Mouse (Mus musculus) erythroblast, embryonic 14.5 days (primary cell): Measurements from ENCODE around the gene Adamts7. TPM values are rescaled to one million over a fixed set of nuclear protein-coding genes. Genes with fewer than 3 reads are reported as not detected.

Experiments
- H3K27me3 ChIP-seq: 2 replicates; pipeline ENCODE4 v1.6.1; 2012; ENCODE audit warnings: inconsistent platforms; ENCODE audit not compliant: control insufficient read depth
- H3K36me3 ChIP-seq: 2 replicates; pipeline ENCODE4 v1.6.1; 2012; ENCODE audit warnings: mild to moderate bottlenecking, inconsistent platforms; ENCODE audit not compliant: control insufficient read depth
- H3K4me1 ChIP-seq: 2 replicates; pipeline ENCODE4 v1.6.1; 2012; ENCODE audit warnings: inconsistent platforms; ENCODE audit not compliant: control insufficient read depth
- H3K4me3 ChIP-seq: replicated peaks from 2 replicates; pipeline ENCODE3; 2012; ENCODE audit warnings: moderate library complexity, mild to moderate bottlenecking, inconsistent platforms
- H3K9me3 ChIP-seq: 2 replicates; pipeline ENCODE4 v1.6.1; 2012; ENCODE audit warnings: low read length, inconsistent platforms, mixed read lengths; ENCODE audit not compliant: control insufficient read depth
- GATA1 ChIP-seq: IDR thresholded peaks from 2 replicates; pipeline ENCODE4 v1.6.1; 2012; ENCODE audit warnings: low read length, inconsistent platforms, mixed read lengths
- TAL1 ChIP-seq: IDR thresholded peaks from 3 replicates; pipeline ENCODE4 v1.6.1; 2012; ENCODE audit warnings: low read length, inconsistent platforms, mixed read lengths
- polyA plus RNA-seq: library from polyadenylated mRNA; stranded (reverse); fragments of >175 nt; gene quantifications from 2 replicates; pipeline ENCODE4 v1.2.3, GENCODE M21; 2012

Adamts7 gene
- polyA plus RNA-seq, 1 experiment, result 0.01 TPM

DNA sequence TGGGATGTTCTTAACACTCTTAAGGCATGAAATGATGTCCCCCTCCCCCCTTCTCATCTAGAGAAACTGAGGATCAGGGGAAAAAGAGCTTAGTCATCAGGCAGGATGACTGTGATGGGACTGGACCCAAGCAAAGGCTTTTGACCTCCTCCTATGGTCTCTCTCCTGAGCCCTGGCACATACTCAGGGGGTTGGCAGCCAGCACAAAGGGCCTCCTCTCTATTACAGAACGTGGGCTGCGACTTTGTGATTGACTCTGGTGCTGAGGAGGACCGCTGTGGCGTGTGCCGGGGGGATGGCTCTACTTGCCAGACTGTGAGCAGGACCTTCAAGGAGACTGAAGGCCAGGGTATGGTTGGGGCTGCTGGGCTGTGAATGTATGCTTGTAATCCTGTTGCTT lies 26.5 kb downstream of the Adamts7 start:
- no peaks in the 10 kb centered on the region for H3K4me1 ChIP-seq
- H3K27me3 ChIP-seq, result no peaks in the 10 kb centered on the region
- TF ChIP-seq GATA1 (no peak), TAL1 (no peak)
- H3K4me3 ChIP-seq, result no peak overlapping the region
- no peaks in the 10 kb centered on the region for H3K9me3 ChIP-seq
- H3K36me3 ChIP-seq, result no peaks in the 10 kb centered on the region

GRCm38 (mm10) chr9:90195000-90195399 lies 32.1 kb downstream of the Adamts7 start:
- Histone ChIP-seq H3K9me3 (no peaks in the 10 kb centered on the region), H3K27me3 (no peaks in the 10 kb centered on the region), H3K4me3 (no peak overlapping the region), H3K36me3 (0 out of 2 replicates have a peak, but pooled peaks cover 2% of the 10 kb centered on the region), H3K4me1 (peaks cover 4% of the 10 kb centered on the region)
- TF ChIP-seq GATA1 (no peak), TAL1 (no peak)

DNA sequence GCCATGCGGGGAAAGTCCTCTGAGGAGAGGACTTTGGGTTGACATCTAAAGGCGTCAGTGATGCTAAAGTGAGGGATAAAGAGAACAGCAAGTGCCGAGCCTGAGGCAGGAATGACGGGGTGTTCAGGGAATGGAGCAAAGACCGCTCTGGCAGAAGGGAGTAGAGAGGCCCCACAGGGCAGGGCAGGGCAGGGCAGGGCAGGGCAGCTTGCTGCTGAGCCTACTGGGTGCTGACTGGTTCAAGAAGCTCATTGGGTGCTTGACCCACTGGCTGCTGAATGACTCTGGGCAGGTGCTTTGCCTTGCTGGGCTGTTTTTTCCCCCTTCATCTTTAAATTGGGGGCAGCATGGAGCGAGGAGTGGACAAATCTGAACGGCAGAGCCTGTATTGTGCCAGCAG lies 33.4 kb downstream of the Adamts7 start:
- TF ChIP-seq GATA1 (no peak), TAL1 (no peak)
- peaks cover 4% of the 10 kb centered on the region for H3K4me1 ChIP-seq
- H3K36me3 ChIP-seq, result peaks cover 12% of the 10 kb centered on the region
- no peaks in the 10 kb centered on the region for H3K27me3 ChIP-seq
- H3K4me3 ChIP-seq, result no peak overlapping the region
- no peaks in the 10 kb centered on the region for H3K9me3 ChIP-seq

GRCm38 (mm10) chr9:90197116-90197665 lies 34.3 kb downstream of the Adamts7 start:
- TF ChIP-seq TAL1, result no peak
- TF ChIP-seq GATA1, result no peak
- Histone ChIP-seq H3K36me3 (peaks cover 21% of the 10 kb centered on the region), H3K4me3 (no peak overlapping the region), H3K9me3 (no peaks in the 10 kb centered on the region), H3K27me3 (no peaks in the 10 kb centered on the region), H3K4me1 (peaks cover 4% of the 10 kb centered on the region)

DNA sequence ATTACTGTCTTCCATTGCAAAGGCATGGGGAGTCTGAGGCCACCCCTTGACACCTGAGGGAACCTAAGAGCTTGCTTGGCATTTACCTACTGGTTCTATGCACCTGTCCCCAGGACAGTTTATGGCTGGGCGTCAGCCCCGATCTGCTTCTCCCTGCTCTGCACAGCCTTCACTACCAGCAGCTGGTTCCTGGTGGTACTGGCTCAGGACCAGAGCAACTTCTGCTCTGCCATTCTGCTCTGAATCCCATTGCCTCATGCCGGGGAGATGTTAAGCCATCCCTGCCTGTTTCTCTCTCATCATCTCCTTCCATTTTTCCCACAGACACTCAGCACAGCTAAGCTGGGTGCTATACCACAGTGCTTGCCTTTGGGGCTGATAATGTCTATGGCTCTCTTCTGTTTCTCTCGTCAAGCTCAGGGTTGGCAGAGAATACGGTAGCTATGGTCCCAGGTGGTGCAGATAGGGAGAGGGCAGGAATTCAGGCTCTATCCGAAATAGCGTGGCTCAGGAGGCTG lies 35.1 kb downstream of the Adamts7 start:
- no peaks in the 10 kb centered on the region for H3K27me3 ChIP-seq
- H3K4me3 ChIP-seq, result no peak overlapping the region
- H3K36me3 ChIP-seq, result peaks cover 27% of the 10 kb centered on the region
- no peak for TF ChIP-seq GATA1
- peaks cover 4% of the 10 kb centered on the region for H3K4me1 ChIP-seq
- H3K9me3 ChIP-seq, result no peaks in the 10 kb centered on the region

DNA sequence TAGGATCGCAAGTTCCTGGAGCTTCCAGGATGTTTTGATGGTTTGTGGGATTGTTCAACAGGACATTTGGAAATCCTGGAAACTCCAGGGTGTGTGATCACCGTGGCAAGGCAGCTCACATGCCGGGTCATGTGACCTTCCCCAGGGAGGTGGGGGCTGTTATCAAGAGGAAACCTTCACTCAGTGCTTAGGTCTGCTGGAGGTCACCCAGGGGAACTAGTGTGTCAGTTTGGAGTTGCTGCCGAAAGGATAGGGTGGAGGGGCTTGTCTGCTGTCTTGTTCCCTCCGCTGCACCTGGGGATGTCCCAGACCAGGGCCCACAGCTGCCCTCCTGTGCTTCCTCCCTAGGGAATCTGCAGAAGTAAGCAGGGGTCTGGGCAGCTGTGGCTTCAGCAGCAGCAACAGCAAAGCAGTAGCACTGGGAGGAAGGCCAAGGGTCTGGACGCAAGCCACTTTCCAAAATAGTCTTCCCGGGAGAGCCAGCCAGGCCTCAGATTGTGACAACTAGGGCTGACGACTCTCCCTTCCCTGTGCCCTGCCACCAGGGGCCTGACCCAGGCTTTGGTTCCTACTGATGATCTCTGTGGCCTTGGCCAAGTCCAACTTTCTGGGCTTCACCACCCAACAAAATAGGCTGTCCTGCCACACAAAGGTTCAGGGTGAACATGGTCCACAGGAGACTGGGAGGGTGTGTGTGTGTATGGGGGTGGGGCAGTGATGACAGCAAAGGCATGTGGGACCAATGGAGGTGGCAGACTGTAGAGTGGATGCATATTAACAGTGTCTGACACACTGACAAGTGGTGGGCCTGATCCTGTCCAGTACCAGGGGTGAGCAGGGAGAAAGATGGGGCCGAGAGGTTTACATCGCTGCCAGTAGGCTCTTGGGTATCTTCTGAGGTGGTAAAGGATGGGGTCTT lies 35.9 kb downstream of the Adamts7 start:
- Histone ChIP-seq H3K4me1 (peaks cover 4% of the 10 kb centered on the region), H3K27me3 (no peaks in the 10 kb centered on the region), H3K4me3 (no peak overlapping the region), H3K9me3 (no peaks in the 10 kb centered on the region), H3K36me3 (peaks cover 36% of the 10 kb centered on the region)
- TF ChIP-seq GATA1 (no peak), TAL1 (no peak)

DNA sequence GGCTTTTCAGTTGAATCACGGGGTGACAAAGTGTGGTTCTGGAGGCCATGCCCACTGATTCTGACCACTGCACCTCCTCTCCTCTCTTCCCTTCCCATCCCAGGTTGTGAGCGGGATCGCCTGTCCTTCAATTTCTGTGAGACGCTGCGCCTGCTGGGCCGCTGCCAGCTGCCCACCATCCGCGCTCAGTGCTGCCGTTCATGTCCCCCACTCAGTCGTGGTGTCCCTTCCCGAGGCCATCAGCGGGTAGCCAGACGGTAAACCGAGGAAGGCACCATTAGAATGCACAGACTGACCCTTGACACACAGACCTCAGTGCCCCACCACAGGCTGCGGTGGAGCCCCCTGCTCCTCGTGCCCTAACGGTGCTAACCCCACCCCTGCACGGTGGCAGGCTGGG lies 36.7 kb downstream of the Adamts7 start:
- no peak for TF ChIP-seq TAL1
- TF ChIP-seq GATA1, result no peak
- H3K36me3 ChIP-seq, result peaks cover 44% of the 10 kb centered on the region
- H3K4me1 ChIP-seq, result peaks cover 4% of the 10 kb centered on the region
- no peaks in the 10 kb centered on the region for H3K27me3 ChIP-seq
- H3K9me3 ChIP-seq, result no peaks in the 10 kb centered on the region
- H3K4me3 ChIP-seq, result no peak overlapping the region

GRCm38 (mm10) chr9:90200501-90200900 lies 37.6 kb downstream of the Adamts7 start:
- H3K27me3 ChIP-seq, result no peaks in the 10 kb centered on the region
- H3K9me3 ChIP-seq, result no peaks in the 10 kb centered on the region
- TF ChIP-seq TAL1, result no peak
- TF ChIP-seq GATA1, result no peak
- H3K36me3 ChIP-seq, result peaks cover 53% of the 10 kb centered on the region
- H3K4me3 ChIP-seq, result no peak overlapping the region
- peaks cover 4% of the 10 kb centered on the region for H3K4me1 ChIP-seq

DNA sequence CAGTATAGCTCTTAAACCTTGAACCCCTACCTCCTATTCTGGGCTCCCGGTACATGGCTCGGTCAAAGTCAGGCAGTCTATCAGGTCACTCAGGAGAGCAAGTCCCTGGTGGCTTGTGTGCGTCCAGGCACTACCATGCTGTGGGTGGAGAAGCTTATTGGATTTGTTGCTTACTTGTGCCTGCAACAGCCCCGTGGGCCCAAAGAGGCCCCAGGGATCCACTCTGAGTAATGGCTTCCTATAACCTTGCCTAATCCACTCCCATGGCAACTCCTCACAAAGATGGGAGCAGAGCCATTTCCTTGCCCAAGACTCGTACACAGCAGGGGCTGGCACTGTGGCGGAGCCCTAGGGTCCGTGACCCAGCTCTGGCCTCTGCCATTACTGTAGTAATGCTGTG lies 38.2 kb downstream of the Adamts7 start:
- H3K9me3 ChIP-seq, result no peaks in the 10 kb centered on the region
- H3K27me3 ChIP-seq, result no peaks in the 10 kb centered on the region
- H3K4me3 ChIP-seq, result no peak overlapping the region
- peaks cover 59% of the 10 kb centered on the region for H3K36me3 ChIP-seq
- H3K4me1 ChIP-seq, result peaks cover 3% of the 10 kb centered on the region
- TF ChIP-seq GATA1 (no peak), TAL1 (no peak)
